Mouse (Mus musculus) thymus, adult 18-20 months (tissue): ENCODE measurements around the gene Ccdc149.

Experiments used
- DNase-seq, 2 experiments: peaks; one replicate each; pipeline ENCODE4 v3.0.0; 2022; ENCODE audit warnings: mixed read lengths in 2 of 2

Gene Ccdc149

GRCm38 (mm10) chr5:52440278-52440677 lies 31.0 kb downstream of the Ccdc149 start:
- no peak for DNase-seq

GRCm38 (mm10) chr5:52438946-52439345 lies 32.4 kb downstream of the Ccdc149 start:
- DNase-seq, result no peak

- no peak for DNase-seq
Measured at GRCm38 (mm10) chr5:52435533-52435932, 35.8 kb downstream of the Ccdc149 start.

GRCm38 (mm10) chr5:52431276-52431844 lies 40.0 kb downstream of the Ccdc149 start:
- no peak for DNase-seq

GRCm38 (mm10) chr5:52429731-52430480 lies 41.4 kb downstream of the Ccdc149 start:
- no peak for DNase-seq

- no peak for DNase-seq
Measured at GRCm38 (mm10) chr5:52428613-52429012, 42.7 kb downstream of the Ccdc149 start.

GRCm38 (mm10) chr5:52425819-52426218 lies 45.5 kb downstream of the Ccdc149 start:
- no peak for DNase-seq

GRCm38 (mm10) chr5:52423893-52424292 lies 47.4 kb downstream of the Ccdc149 start:
- DNase-seq, result no peak

- DNase-seq, result no peak
Measured at GRCm38 (mm10) chr5:52416485-52416884, 54.8 kb downstream of the Ccdc149 start.

GRCm38 (mm10) chr5:52415917-52416316 lies 55.4 kb downstream of the Ccdc149 start:
- DNase-seq, result no peak

- no peak for DNase-seq
Measured at GRCm38 (mm10) chr5:52415193-52415592, 56.1 kb downstream of the Ccdc149 start.

- DNase-seq, result no peak
Measured at GRCm38 (mm10) chr5:52411567-52411966, 59.8 kb downstream of the Ccdc149 start.

GRCm38 (mm10) chr5:52410197-52410596 lies 61.1 kb downstream of the Ccdc149 start:
- no peak for DNase-seq

- no peak for DNase-seq
Measured at GRCm38 (mm10) chr5:52408668-52409315, 62.5 kb downstream of the Ccdc149 start.

GRCm38 (mm10) chr5:52404373-52404772 lies 66.9 kb downstream of the Ccdc149 start:
- no peak for DNase-seq

GRCm38 (mm10) chr5:52393756-52394155 lies 77.6 kb downstream of the Ccdc149 start:
- DNase-seq, result no peak

- no peak for DNase-seq
Measured at GRCm38 (mm10) chr5:52391471-52391870, 79.8 kb downstream of the Ccdc149 start.

GRCm38 (mm10) chr5:52390381-52390780 lies 80.9 kb downstream of the Ccdc149 start:
- DNase-seq, result no peak

GRCm38 (mm10) chr5:52388092-52388749 lies 83.1 kb downstream of the Ccdc149 start:
- no peak for DNase-seq

GRCm38 (mm10) chr5:52386016-52386415 lies 85.3 kb downstream of the Ccdc149 start:
- DNase-seq, result no peak

GRCm38 (mm10) chr5:52383748-52384147 lies 87.6 kb downstream of the Ccdc149 start:
- no peak for DNase-seq

GRCm38 (mm10) chr5:52382837-52383236 lies 88.5 kb downstream of the Ccdc149 start:
- DNase-seq, result no peak

GRCm38 (mm10) chr5:52375847-52376246 lies 95.5 kb downstream of the Ccdc149 start:
- no peak for DNase-seq

- DNase-seq, result no peak
Measured at GRCm38 (mm10) chr5:52370901-52371300, 100.4 kb downstream of the Ccdc149 start.
